Mouse (Mus musculus) left cerebral cortex, adult 2 months (tissue): Measurements from ENCODE around the gene Frmd4b. TPM values are rescaled to one million over a fixed set of nuclear protein-coding genes. Genes with fewer than 3 reads are reported as not detected.
"Not testable (repeated sequence)": the region's sequence is repeated elsewhere in the genome, so short reads cannot be mapped to it uniquely, and the experiment has no call there.

Source experiments
- DNase-seq, 2 experiments: peaks; one replicate each; pipeline ENCODE4 v3.0.0; 2021 to 2022; ENCODE audit warnings: low spot score in 2 of 2, mixed read lengths in 1 of 2; ENCODE audit errors: extremely low spot score in 1 of 2
- H3K27ac ChIP-seq: fragments of 200-600 bp; 2 replicates; pipeline ENCODE4 v1.8.1; 2022
- H3K4me3 ChIP-seq: fragments of 200-600 bp; 2 replicates; pipeline ENCODE4 v1.8.1; 2022
- CTCF ChIP-seq: fragments of 200-600 bp; IDR thresholded peaks from 2 replicates; pipeline ENCODE4 v1.8.1; 2022; ENCODE audit warnings: antibody characterized with exemption, mild to moderate bottlenecking, moderate library complexity
- intact Hi-C: fragments of 180-260 bp; cut with DNase I; formaldehyde crosslinking; loops from one replicate; pipeline ENCODE4 v1.15.1; 2025
- total RNA-seq, 2 experiments: library from RNA; stranded (reverse); gene quantifications; 2 replicates each; pipeline ENCODE4 v1.2.3; 2021

Frmd4b gene
- total RNA-seq, 2 experiments from 2014 or later, result 14.2 to 15.6 TPM

GRCm38 (mm10) chr6:97370460-97370859 is 246.9 kb downstream of the Frmd4b start:
- no peak for TF ChIP-seq CTCF
- intact Hi-C loops, result no loop called here
- no peak for DNase-seq
- H3K27ac ChIP-seq, result no peak overlapping the region
- H3K4me3 ChIP-seq, result no peak overlapping the region

- intact Hi-C loops, result no loop called here
- no peak for DNase-seq
- Histone ChIP-seq H3K4me3 (no peak overlapping the region), H3K27ac (no peak overlapping the region)
- TF ChIP-seq CTCF, result no peak
Observed at GRCm38 (mm10) chr6:97363846-97364245, 253.5 kb downstream of the Frmd4b start.

GRCm38 (mm10) chr6:97357606-97358005 is 259.7 kb downstream of the Frmd4b start:
- intact Hi-C loops, H3K4me3 ChIP-seq, H3K27ac ChIP-seq, DNase-seq: not testable (repeated sequence)

DNA sequence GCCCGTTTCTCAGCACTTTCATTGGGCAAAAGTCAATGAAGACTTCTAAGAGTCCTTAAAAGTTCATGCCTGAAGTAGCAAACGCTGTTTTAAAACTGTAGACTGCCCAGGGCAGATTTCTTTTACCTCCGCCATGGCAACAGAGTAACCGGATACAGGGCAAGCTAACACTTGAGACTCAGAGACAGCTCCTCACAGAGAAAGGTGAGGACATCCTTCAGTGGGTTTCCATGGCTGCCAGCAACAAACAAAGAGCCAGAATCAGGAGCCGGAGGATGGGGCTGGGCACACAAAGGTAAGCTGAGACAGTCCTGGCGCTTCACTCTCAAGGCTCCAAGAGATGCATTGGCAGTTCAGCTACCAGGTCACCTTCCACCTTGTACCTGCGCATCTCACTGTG is 260.7 kb downstream of the Frmd4b start:
- DNase-seq, result no peak
- no peak overlapping the region for H3K4me3 ChIP-seq
- intact Hi-C loops, result no loop called here
- H3K27ac ChIP-seq, result no peak overlapping the region
- TF ChIP-seq CTCF, result no peak

GRCm38 (mm10) chr6:97355141-97355540 is 262.2 kb downstream of the Frmd4b start:
- Histone ChIP-seq H3K27ac (no peak overlapping the region), H3K4me3 (no peak overlapping the region)
- DNase-seq, result no peak
- intact Hi-C loops, result no loop called here
- no peak for TF ChIP-seq CTCF

GRCm38 (mm10) chr6:97353933-97354332 is 263.4 kb downstream of the Frmd4b start:
- intact Hi-C loops, result no loop called here
- DNase-seq, result no peak
- Histone ChIP-seq H3K4me3 (no peak overlapping the region), H3K27ac (no peak overlapping the region)
- TF ChIP-seq CTCF, result no peak

GRCm38 (mm10) chr6:97353371-97353770 is 264.0 kb downstream of the Frmd4b start:
- H3K27ac ChIP-seq, result no peak overlapping the region
- DNase-seq, result no peak
- intact Hi-C loops, result no loop called here
- no peak overlapping the region for H3K4me3 ChIP-seq
- no peak for TF ChIP-seq CTCF

DNA sequence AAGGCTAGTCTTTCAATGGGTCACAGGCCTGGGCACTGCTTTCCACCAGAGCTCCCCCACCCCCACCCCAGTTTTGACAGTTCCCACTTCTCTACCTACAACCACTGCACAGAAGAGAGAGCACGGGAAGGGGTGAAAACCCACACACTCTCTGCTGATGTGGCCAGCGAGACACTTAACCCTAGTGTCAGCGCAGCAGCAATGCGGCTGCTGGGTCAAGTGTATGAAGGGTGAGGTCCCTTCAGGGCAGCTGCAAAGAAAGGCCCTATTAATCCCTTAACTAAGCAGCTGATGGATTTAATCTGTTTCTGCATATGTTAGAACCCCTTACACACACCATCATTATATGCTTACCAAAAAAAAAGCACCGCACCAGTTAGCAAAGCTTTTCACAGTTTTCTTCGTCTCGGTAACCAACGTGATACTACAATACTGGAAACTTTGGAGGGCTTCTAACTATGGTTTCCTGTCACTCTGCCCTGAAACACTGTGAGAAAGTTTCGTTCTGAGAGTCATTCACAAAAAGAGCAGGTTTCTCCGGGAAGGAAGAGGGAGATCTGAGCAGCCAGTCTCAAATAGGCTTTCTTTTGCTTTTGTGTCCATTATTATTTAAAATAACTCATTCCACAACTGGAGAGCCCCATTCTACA is 264.7 kb downstream of the Frmd4b start:
- intact Hi-C loops, result no loop called here
- no peak for TF ChIP-seq CTCF
- Histone ChIP-seq H3K27ac (no peak overlapping the region), H3K4me3 (no peak overlapping the region)
- no peak for DNase-seq

- H3K4me3 ChIP-seq, result no peak overlapping the region
- TF ChIP-seq CTCF, result no peak
- H3K27ac ChIP-seq, result no peak overlapping the region; the same call in 1 of the 2 replicates
- intact Hi-C loops, result no loop called here
- DNase-seq, result no peak
Observed at GRCm38 (mm10) chr6:97349355-97350138, 267.8 kb downstream of the Frmd4b start.

DNA sequence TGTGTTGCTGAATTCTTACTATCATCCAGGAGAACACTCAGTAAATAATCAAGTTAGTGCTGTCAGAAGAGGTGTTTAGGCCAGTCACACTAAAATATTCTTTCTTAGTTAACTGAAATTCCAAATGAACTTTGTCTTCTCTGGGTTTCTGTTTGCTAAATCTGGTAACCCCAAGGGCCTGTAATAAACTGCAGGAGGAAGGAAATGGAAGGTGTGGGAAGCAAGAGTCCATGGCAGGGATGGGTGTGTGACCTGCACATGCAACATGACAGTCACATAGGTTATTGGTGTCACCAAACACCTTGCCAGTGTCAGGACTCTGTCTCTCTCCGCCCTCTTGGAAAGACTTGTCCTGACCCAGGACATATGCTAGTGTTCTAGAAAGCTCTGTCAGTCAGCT is 270.4 kb downstream of the Frmd4b start:
- Histone ChIP-seq H3K27ac (no peak overlapping the region), H3K4me3 (no peak overlapping the region)
- intact Hi-C loops, result no loop called here
- no peak for DNase-seq
- TF ChIP-seq CTCF, result no peak

- intact Hi-C loops, result no loop called here
- Histone ChIP-seq H3K27ac (no peak overlapping the region), H3K4me3 (no peak overlapping the region)
- TF ChIP-seq CTCF, result no peak
- no peak for DNase-seq
Observed at GRCm38 (mm10) chr6:97346527-97346926, 270.8 kb downstream of the Frmd4b start.

DNA sequence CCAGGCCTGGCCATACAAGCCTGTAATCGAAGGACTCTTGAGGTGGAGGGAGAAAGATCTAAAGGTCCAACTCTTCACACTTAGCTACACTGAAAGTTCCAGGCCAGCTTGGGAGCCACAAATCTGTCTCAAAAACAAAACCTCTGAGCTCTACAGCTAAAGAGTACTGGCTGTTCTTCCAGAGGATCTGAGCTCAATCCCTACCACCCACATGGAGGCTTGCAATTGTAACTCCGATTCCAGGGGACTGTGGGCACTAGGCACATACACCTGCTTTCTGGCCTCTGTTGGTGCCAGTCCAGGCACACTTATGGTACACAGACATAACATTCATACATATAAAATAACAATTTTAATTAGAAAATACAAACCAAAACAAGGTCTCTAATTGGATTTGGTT is 271.4 kb downstream of the Frmd4b start:
- TF ChIP-seq CTCF, result no peak
- Histone ChIP-seq H3K4me3 (no peak overlapping the region), H3K27ac (no peak overlapping the region)
- intact Hi-C loops, result no loop called here
- DNase-seq, result no peak

- TF ChIP-seq CTCF, result no peak
- no peak overlapping the region for H3K4me3 ChIP-seq
- DNase-seq, result no peak
- no peak overlapping the region for H3K27ac ChIP-seq
- intact Hi-C loops, result no loop called here
Observed at GRCm38 (mm10) chr6:97342185-97342584, 275.2 kb downstream of the Frmd4b start.
